8 mouse cellular contexts compared by ENCODE assay signal in the genomic region with DNA sequence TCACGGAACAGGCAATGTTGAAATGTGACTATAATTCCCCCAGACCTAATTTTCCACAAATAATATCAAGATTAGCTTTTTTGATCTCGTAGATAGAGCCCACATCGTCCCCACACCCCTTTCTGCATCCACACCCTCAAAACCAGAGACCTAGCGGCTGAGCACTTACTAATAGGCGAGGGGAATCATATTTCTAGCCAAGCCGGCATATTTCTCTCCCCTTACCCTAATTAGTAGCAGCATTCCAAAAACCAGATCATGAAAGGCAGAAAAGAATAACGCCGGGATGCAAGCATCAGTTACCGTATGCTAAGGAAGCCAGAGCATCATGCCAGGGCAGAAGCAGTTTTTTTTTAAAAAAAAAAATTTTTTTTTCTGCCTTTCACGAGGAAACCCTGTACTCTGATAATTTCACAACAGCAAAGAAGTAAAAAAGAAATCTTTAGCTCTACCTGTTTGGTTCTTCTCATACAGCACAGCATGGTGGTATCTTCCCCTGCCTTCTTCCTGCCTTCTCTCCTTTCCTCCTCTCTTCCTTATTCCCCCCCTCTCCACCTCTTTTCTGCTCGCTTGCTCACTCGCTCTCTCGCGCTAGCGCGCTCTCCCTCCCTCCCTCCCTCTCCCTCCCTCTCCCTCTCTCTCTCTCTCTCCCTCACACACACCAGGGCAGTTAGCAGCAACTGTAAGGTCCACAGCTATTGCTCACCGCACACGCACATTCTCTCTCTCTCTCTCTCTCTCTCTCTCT. TPM values are rescaled to one million over a fixed set of nuclear protein-coding genes. Genes with fewer than 3 reads are reported as not detected.
DNase-seq lines count a peak whose midpoint lies in the region; ATAC-seq and TF ChIP-seq lines count a peak whose summit lies in the region.

A gene (minus strand): TSS at position 631 of the 748 bp plus-strand sequence.

- H3K27ac ChIP-seq in gastrocnemius, adult 2 months: no peak within 1 kb of the TSS
- H3K27ac ChIP-seq in forebrain, embryonic 12.5 days: peak within 1 kb of the TSS; percentile 76
- H3K27ac ChIP-seq in limb, embryonic 10.5 days: peak within 1 kb of the TSS; percentile 82
- H3K27ac ChIP-seq in olfactory bulb, adult 2 months (ENCODE audit: insufficient read depth, low read depth, low read length): no peak within 1 kb of the TSS

- H3K9ac ChIP-seq in forebrain, embryonic 12.5 days: peak within 1 kb of the TSS; percentile 59

- no peaks in the 10 kb centered on the region for H3K27me3 ChIP-seq in forebrain, embryonic 12.5 days
- H3K27me3 ChIP-seq in limb, embryonic 10.5 days (ENCODE audit: low read depth, poor library complexity, severe bottlenecking): no peaks in the 10 kb centered on the region

- no peak for TF ChIP-seq CTCF in gastrocnemius, adult 2 months (IDR thresholded peaks at IDR 0.05)
- no peak for TF ChIP-seq CTCF in olfactory bulb, adult 2 months (IDR thresholded peaks at IDR 0.05; ENCODE audit: insufficient read depth, low read depth, low read length)

- ATAC-seq in forebrain, embryonic 12.5 days (ENCODE audit: low FRiP score): peak; percentile 82
- no peak for ATAC-seq in inflammation-experienced regulatory T-cells, adult 6 months

- no peak for TF ChIP-seq POLR2A in olfactory bulb, adult 2 months (IDR thresholded peaks at IDR 0.05; ENCODE audit: insufficient read depth, low read depth, low read length)

- peaks cover 37% of the 10 kb centered on the region for H3K4me1 ChIP-seq in forebrain, embryonic 12.5 days
- peaks cover 48% of the 10 kb centered on the region for H3K4me1 ChIP-seq in limb, embryonic 10.5 days
- no peaks in the 10 kb centered on the region for H3K4me1 ChIP-seq in olfactory bulb, adult 2 months (ENCODE audit: control insufficient read depth, insufficient read depth, low read length)

- peak within 1 kb of the TSS; percentile 48 for H3K4me3 ChIP-seq in gastrocnemius, adult 2 months
- peak within 1 kb of the TSS; percentile 49 for H3K4me3 ChIP-seq in forebrain, embryonic 12.5 days (replicated peaks)
- H3K4me3 ChIP-seq in limb, embryonic 10.5 days: peak within 1 kb of the TSS; percentile 56
- peak within 1 kb of the TSS; percentile 47 for H3K4me3 ChIP-seq in olfactory bulb, adult 2 months (ENCODE audit: insufficient read depth, low read depth, low read length)

- no peak for DNase-seq in gastrocnemius, adult 2 months
- DNase-seq in gastrocnemius, postnatal 25 days: no peak
- DNase-seq in ES-CJ7 (ENCODE audit: low read depth, low spot score): peak; percentile 32
- peak; percentile 68 for DNase-seq in limb, embryonic 10.5 days (ENCODE audit: low spot score)
- DNase-seq in kidney, adult 8-10 months: no peak

- intact Hi-C loops in gastrocnemius, adult 2 months (cut with DNase I): no loop called here

- H3K36me3 ChIP-seq in forebrain, embryonic 12.5 days (replicated peaks): no peaks in the 10 kb centered on the region
- no peaks in the 10 kb centered on the region for H3K36me3 ChIP-seq in limb, embryonic 10.5 days

- peak within 1 kb of the TSS; percentile 77 for H3K4me2 ChIP-seq in forebrain, embryonic 12.5 days

- no peaks in the 10 kb centered on the region for H3K9me3 ChIP-seq in forebrain, embryonic 12.5 days
- no peaks in the 10 kb centered on the region for H3K9me3 ChIP-seq in limb, embryonic 10.5 days (replicated peaks)

- WGBS in forebrain, embryonic 12.5 days: 0% methylated on average over 18 of the region's 18 CpGs
- 1% methylated on average over 17 of the region's 18 CpGs for WGBS in limb, embryonic 10.5 days
- WGBS in olfactory bulb, adult 2 months: 1% methylated on average over 18 of the region's 18 CpGs

RNA-seq across cellular contexts. Expression of the gene that starts here (rescaled TPM):
- under 1 TPM in 1 of 2 experiments, not detected in 1; 0.47 TPM for total RNA-seq in gastrocnemius, adult 2 months (2021)
- total RNA-seq in gastrocnemius, postnatal 25 days (2021): 1 to 10 TPM in 1 of 2 experiments, under 1 TPM in 1; 0.56 to 1.8 TPM
- polyA plus RNA-seq in forebrain, embryonic 12.5 days (2016; fragmentation: Nextera tagmentation; extraction: Ambion mirVana): 208 and 225 TPM in 2 replicates
- 40.6 and 51.2 TPM in 2 replicates for polyA plus RNA-seq in limb, embryonic 10.5 days (2016; fragmentation: Nextera tagmentation; extraction: Ambion mirVana)
- polyA plus RNA-seq in olfactory bulb, adult 2 months (2012; ENCODE audit: insufficient read depth, insufficient read length, low replicate concordance, missing spikeins): not detected in 2 replicates
- polyA plus RNA-seq in inflammation-experienced regulatory T-cells, adult 6 months (2017; shearing (Covaris generic)): not detected

Comparison
In these comparisons a context has a peak if more than half of its experiments do, and no peak if none do; other contexts are left out.
1. DNase-seq: peak in ES-CJ7 (single experiment) and limb, embryonic 10.5 days (single experiment); none in gastrocnemius, adult 2 months (single experiment), gastrocnemius, postnatal 25 days (single experiment) and kidney, adult 8-10 months (0 of 2).
2. H3K27ac ChIP-seq: peak in forebrain, embryonic 12.5 days (single experiment) and limb, embryonic 10.5 days (single experiment); none in gastrocnemius, adult 2 months (single experiment) and olfactory bulb, adult 2 months (single experiment).
3. Peak in every context shown above with its lines, with median percentiles within 50 percentile points of each other: H3K4me3 ChIP-seq.